Mouse (Mus musculus): ENCODE measurements around the gene Asb2. TPM values are rescaled to one million over a fixed set of nuclear protein-coding genes. Genes with fewer than 3 reads are reported as not detected.

Gene Asb2
- polyA plus RNA-seq, 1 experiment from 2014 or later, result 254 TPM

Other genes starting within 250 kb of the Asb2 start
- 0.53 TPM in 1 of 2 replicates, not detected in the other for gene Prima1, start 113.9 kb downstream of the Asb2 start, polyA plus RNA-seq (2014; fragmentation: Nextera tagmentation; extraction: Ambion mirVana)
- 0.19 TPM in 1 of 2 replicates, not detected in the other for gene Fam181a, start 45.0 kb downstream of the Asb2 start, polyA plus RNA-seq (2014; fragmentation: Nextera tagmentation; extraction: Ambion mirVana)
- gene Otub2, start 32.7 kb upstream of the Asb2 start, polyA plus RNA-seq (2014; fragmentation: Nextera tagmentation; extraction: Ambion mirVana), result 13.8 and 14.8 TPM in 2 replicates
- gene 9330161L09Rik, start 51.8 kb upstream of the Asb2 start, polyA plus RNA-seq (2014; fragmentation: Nextera tagmentation; extraction: Ambion mirVana), result 0.68 and 1.0 TPM in 2 replicates
- 55.5 and 62.9 TPM in 2 replicates for gene Ddx24, start 69.8 kb upstream of the Asb2 start, polyA plus RNA-seq (2014; fragmentation: Nextera tagmentation; extraction: Ambion mirVana)
- 34.7 and 38.4 TPM in 2 replicates for gene Ifi27, start 78.2 kb upstream of the Asb2 start, polyA plus RNA-seq (2014; fragmentation: Nextera tagmentation; extraction: Ambion mirVana)
- gene Ifi27l2a, start 87.7 kb upstream of the Asb2 start, polyA plus RNA-seq (2014; fragmentation: Nextera tagmentation; extraction: Ambion mirVana), result 17.6 and 21.7 TPM in 2 replicates
- gene Ifi27l2b, start 101.2 kb upstream of the Asb2 start, polyA plus RNA-seq (2014; fragmentation: Nextera tagmentation; extraction: Ambion mirVana), result 0.68 TPM in 1 of 2 replicates, not detected in the other
- 0.19 and 0.26 TPM in 2 replicates for gene Ppp4r4, start 176.3 kb upstream of the Asb2 start, polyA plus RNA-seq (2014; fragmentation: Nextera tagmentation; extraction: Ambion mirVana)

All from heart, embryonic 14.5 days (tissue).